Mouse (Mus musculus) C2C12 (cell line): ENCODE measurements at regions not wholly inside any gene's neighbourhood (a gene's known extent, or its start where the extent isn't known, plus 50 kb on each side); places are given as distances from the start of the nearest gene placed in this dataset.

Experiments
- CEBPB ChIP-seq: IDR thresholded peaks from one replicate; pipeline ENCODE4 v1.6.1; 2011; ENCODE audit warnings: low read depth, mild to moderate bottlenecking, control low read depth, moderate library complexity
- CTCF ChIP-seq: IDR thresholded peaks from one replicate; pipeline ENCODE4 v1.5.1; 2011; ENCODE audit not compliant: control insufficient read depth, insufficient read depth, insufficient read length
- MAX ChIP-seq: IDR thresholded peaks from one replicate; pipeline ENCODE4 v1.6.1; 2011; ENCODE audit warnings: mild to moderate bottlenecking, control low read depth
- MYOD1 ChIP-seq: IDR thresholded peaks from one replicate; pipeline ENCODE4 v1.6.1; 2011; ENCODE audit warnings: low read depth; ENCODE audit not compliant: control insufficient read depth, insufficient read length
- MYOG ChIP-seq: IDR thresholded peaks from one replicate; pipeline ENCODE4 v1.6.1; 2011; ENCODE audit not compliant: control insufficient read depth, insufficient read length; ENCODE audit errors: extremely low read depth
- USF1 ChIP-seq: IDR thresholded peaks from one replicate; pipeline ENCODE4 v1.6.1; 2011; ENCODE audit warnings: low read depth, mild to moderate bottlenecking, control low read depth, moderate library complexity

DNA sequence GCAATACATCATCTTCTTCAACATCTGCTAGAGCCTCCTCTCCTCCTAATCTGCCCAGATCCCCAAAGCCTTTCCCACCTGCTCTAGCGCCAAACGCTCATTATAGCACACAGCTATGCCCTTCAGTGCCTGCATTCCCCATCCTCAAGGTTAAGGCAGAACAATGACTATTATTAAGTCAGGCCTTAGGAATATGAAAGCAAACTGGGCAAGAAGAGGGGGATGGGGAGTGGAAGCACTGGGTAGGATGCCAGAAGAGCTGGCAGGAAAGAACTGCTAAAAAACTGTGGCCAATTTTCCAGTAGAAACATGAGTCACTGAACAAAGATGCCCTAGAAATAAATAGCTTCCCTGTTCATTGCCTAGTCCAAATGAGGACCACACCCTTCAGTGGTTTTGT is 611.1 kb upstream of the Mef2c start:
- TF ChIP-seq CEBPB (no peak), CTCF (no peak), MYOG (no peak), USF1 (no peak), MYOD1 (no peak), MAX (no peak)
